Mouse (Mus musculus) limb, embryonic 12.5 days (tissue): ENCODE measurements at regions not wholly inside any gene's neighbourhood (a gene's known extent, or its start where the extent isn't known, plus 50 kb on each side); places are given as distances from the start of the nearest gene placed in this dataset.

Experiments
- ATAC-seq: fragments of 200-750 bp; cut with Nextera tagmentation; 2 replicates; pipeline ENCODE4 v1.8.0; 2017; ENCODE audit warnings: low read depth, moderate TSS enrichment; ENCODE audit not compliant: insufficient number of reproducible peaks, insufficient read depth, low FRiP score, low TSS enrichment
- H3K27ac ChIP-seq: fragments of 300-500 bp; sonication (generic); 2 replicates; pipeline ENCODE4 v1.5.1; 2016; ENCODE audit warnings: mild to moderate bottlenecking, moderate library complexity
- H3K27me3 ChIP-seq: fragments of 300-500 bp; sonication (generic); 2 replicates; pipeline ENCODE4 v1.6.1; 2016; ENCODE audit warnings: mild to moderate bottlenecking, moderate library complexity
- H3K36me3 ChIP-seq: fragments of 300-500 bp; sonication (generic); 2 replicates; pipeline ENCODE4 v1.6.1; 2016; ENCODE audit warnings: mild to moderate bottlenecking, moderate library complexity
- H3K4me1 ChIP-seq: fragments of 300-500 bp; sonication (generic); replicated peaks from 2 replicates; pipeline ENCODE4 v1.6.1; 2016
- H3K4me2 ChIP-seq: fragments of 300-500 bp; sonication (generic); 2 replicates; pipeline ENCODE4 v1.6.1; 2016; ENCODE audit warnings: mild to moderate bottlenecking, moderate library complexity
- H3K4me3 ChIP-seq: fragments of 300-500 bp; sonication (generic); replicated peaks from 2 replicates; pipeline ENCODE4 v1.5.1; 2016; ENCODE audit warnings: mild to moderate bottlenecking
- H3K9ac ChIP-seq: fragments of 300-500 bp; sonication (generic); replicated peaks from 2 replicates; pipeline ENCODE4 v1.6.1; 2016; ENCODE audit warnings: mild to moderate bottlenecking, moderate library complexity
- H3K9me3 ChIP-seq: fragments of 300-500 bp; sonication (generic); 2 replicates; pipeline ENCODE4 v1.6.1; 2016; ENCODE audit warnings: mild to moderate bottlenecking, moderate library complexity
- WGBS: fragments of 180-500 bp; shearing (Covaris S2); methylation state at CpG from one replicate; pipeline ENCODE4 v1.1.7; 2016; 5-methylcytosine and 5-hydroxymethylcytosine counted together

DNA sequence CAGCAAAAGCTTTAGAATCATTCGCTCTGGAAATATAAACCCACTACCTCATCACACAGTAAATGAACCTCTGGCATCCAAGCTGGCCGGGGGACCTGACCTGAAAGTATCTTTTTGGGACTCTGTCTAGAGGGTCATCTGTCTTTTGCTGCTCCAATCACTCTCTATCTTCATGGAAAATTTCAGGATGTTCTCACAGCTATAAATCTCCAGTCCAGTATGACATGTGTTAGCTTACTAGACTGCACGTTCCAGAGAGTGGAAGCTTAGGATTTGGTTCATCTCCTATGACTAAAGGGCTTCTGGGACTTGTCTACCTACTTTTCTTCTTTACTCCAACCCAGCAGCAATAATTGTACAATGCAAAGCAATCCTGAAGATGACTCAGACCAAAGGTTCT, 60.5 kb upstream of the Cep78 start:
- H3K4me2 ChIP-seq: no peak overlapping the region
- H3K4me3 ChIP-seq: no peak overlapping the region
- H3K9me3 ChIP-seq: no peaks in the 10 kb centered on the region
- no peak overlapping the region for H3K9ac ChIP-seq
- 0 out of 2 replicates have a peak, but pooled peaks cover 3% of the 10 kb centered on the region for H3K4me1 ChIP-seq
- H3K36me3 ChIP-seq: no peaks in the 10 kb centered on the region
- no peak for ATAC-seq
- 72% methylated on average over 3 of the region's 3 CpGs for WGBS
- H3K27me3 ChIP-seq: no peaks in the 10 kb centered on the region
- H3K27ac ChIP-seq: no peak overlapping the region

DNA sequence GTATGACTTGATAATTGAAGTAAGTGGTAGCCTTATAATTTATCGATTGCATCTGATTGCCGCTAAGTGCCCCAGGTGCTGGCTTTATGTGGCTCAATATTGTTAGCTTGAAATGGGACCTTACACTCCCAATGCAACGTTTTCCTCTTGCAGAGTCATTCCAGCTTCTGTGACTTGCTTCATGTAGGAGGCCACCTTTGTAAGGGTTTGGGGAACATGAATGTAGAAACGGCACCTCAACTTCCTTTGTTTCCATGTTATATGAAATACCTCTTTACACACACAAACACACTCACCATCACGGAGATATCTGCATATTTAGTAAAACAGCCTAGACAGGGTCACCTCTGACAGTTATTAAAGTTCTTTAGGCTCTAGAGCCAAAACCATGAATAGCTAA, 59.4 kb upstream of the Cep78 start:
- WGBS: 79% methylated on average over 5 of the region's 5 CpGs
- ATAC-seq: no peak
- Histone ChIP-seq H3K4me2 (no peak overlapping the region), H3K27ac (no peak overlapping the region), H3K4me1 (no peaks in the 10 kb centered on the region), H3K27me3 (no peaks in the 10 kb centered on the region), H3K9ac (no peak overlapping the region), H3K4me3 (no peak overlapping the region), H3K9me3 (no peaks in the 10 kb centered on the region), H3K36me3 (no peaks in the 10 kb centered on the region)

DNA sequence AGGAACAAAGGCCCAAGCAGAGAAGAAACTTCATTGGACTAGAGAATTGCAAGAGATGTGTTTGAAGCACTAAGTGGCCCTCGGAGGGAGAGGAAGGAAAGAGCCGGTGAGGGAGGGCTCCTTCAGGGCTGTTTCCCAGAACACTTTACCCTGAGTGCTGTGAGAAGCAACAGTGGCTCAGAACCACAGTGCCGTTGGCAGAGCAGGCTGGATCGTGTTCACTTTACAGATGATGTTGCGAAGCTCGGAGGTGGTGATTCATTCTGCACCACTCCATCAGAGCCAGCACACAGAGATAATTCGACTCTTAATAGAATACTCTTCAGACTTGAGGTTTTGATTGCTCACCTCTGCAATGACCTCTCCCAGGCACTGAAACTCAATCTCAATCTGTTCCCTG, 58.2 kb upstream of the Cep78 start:
- Histone ChIP-seq H3K36me3 (no peaks in the 10 kb centered on the region), H3K27me3 (no peaks in the 10 kb centered on the region), H3K4me2 (no peak overlapping the region), H3K4me1 (no peaks in the 10 kb centered on the region), H3K27ac (no peak overlapping the region), H3K4me3 (no peak overlapping the region), H3K9me3 (no peaks in the 10 kb centered on the region), H3K9ac (no peak overlapping the region)
- no peak for ATAC-seq
- 85% methylated on average over 7 of the region's 7 CpGs for WGBS

DNA sequence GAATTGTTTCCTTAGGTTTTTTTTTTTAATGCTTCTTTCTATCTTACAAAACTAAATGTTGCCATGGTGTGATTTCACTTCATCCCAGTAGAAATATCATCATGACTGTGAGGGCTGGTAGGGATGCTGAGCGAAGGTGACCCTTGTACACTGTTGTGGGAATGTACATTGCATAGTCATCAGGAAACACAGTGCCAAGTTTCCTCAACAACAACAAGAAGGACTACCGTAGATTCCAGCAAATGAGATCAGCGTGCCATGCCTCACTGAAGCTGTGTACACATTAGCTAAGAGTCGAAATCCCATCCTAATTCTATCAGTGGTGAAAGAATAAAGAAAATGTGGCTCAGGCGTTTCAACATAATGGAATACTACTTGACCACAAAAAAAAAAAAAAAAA, 57.1 kb upstream of the Cep78 start:
- Histone ChIP-seq H3K27ac (no peak overlapping the region), H3K9ac (no peak overlapping the region), H3K4me2 (no peak overlapping the region), H3K9me3 (no peaks in the 10 kb centered on the region), H3K4me1 (no peaks in the 10 kb centered on the region), H3K4me3 (no peak overlapping the region), H3K27me3 (no peaks in the 10 kb centered on the region), H3K36me3 (no peaks in the 10 kb centered on the region)
- WGBS: 88% methylated on average over 5 of the region's 5 CpGs
- ATAC-seq: no peak

DNA sequence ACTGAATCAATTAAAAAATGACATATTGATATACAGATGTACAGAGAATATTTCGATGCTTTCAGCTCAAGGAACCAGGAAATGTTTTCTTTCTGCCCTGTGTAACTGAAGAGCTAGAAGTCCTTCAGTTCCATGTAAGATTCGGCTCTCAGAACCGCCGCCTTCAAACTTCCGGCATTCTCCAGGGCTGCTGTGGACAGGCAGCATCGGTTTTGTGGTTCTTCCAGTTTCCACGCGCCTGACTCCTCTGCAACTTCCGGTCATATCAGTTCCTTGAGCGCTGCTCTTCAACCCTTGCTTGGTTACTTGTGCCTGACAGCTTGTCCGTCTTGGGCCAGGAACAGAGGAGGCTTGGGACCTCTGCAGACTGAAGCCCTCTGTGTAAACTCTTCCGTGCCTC, 53.0 kb upstream of the Cep78 start:
- ATAC-seq: no peak
- Histone ChIP-seq H3K9me3 (no peaks in the 10 kb centered on the region), H3K4me3 (no peak overlapping the region), H3K9ac (no peak overlapping the region), H3K27me3 (no peaks in the 10 kb centered on the region), H3K27ac (no peak overlapping the region), H3K4me2 (no peak overlapping the region), H3K4me1 (no peaks in the 10 kb centered on the region), H3K36me3 (no peaks in the 10 kb centered on the region)
- WGBS: 87% methylated on average over 12 of the region's 12 CpGs
